Mouse (Mus musculus) testis, adult 2 months (tissue): ENCODE measurements around the gene Wfdc10.

ENCODE experiments used
- CTCF ChIP-seq: fragments of 200-500 bp; IDR thresholded peaks from 2 replicates; pipeline ENCODE4 v1.5.1; 2012; ENCODE audit warnings: low read depth, mild to moderate bottlenecking, inconsistent platforms, low read length, moderate library complexity; ENCODE audit not compliant: control insufficient read depth, insufficient read depth, insufficient replicate concordance
- POLR2A ChIP-seq: fragments of 200-500 bp; IDR thresholded peaks from 2 replicates; pipeline ENCODE4 v1.6.1; 2012; ENCODE audit warnings: low read depth, mild to moderate bottlenecking, inconsistent platforms, low read length, moderate library complexity; ENCODE audit not compliant: control insufficient read depth

- TF ChIP-seq CTCF, result no peak
- no peak for TF ChIP-seq POLR2A
Observed at GRCm38 (mm10) chr2:164705991-164706390, 50.1 kb downstream of the Wfdc10 start.
